Mouse (Mus musculus) left cerebral cortex, postnatal 36 days (tissue): ENCODE data around the gene Yeats4. TPM values are rescaled to one million over a fixed set of nuclear protein-coding genes. Genes with fewer than 3 reads are reported as not detected.

ENCODE experiments used
- DNase-seq, 2 experiments: peaks; one replicate each; pipeline ENCODE4 v3.0.0; 2021 to 2022; ENCODE audit warnings: low spot score in 2 of 2, mixed read lengths in 1 of 2
- intact Hi-C: fragments of 180-260 bp; cut with DNase I; formaldehyde crosslinking; loops from one replicate; pipeline ENCODE4 v1.15.1; 2025
- total RNA-seq, 2 experiments: library from RNA; stranded (reverse); gene quantifications; 2 replicates each; pipeline ENCODE4 v1.2.3; 2021

Yeats4 gene
- total RNA-seq, 2 experiments from 2014 or later: 50.7 to 54.0 TPM

- intact Hi-C loops: loop anchor here (5.0 kb wide), 1 partner anchor 59 kb away; the partner anchor contains the start of gene Frs2
- no peak for DNase-seq
These were observed 18.2 kb downstream of the Yeats4 start for GRCm38 (mm10) chr10:117206070-117206469.

- DNase-seq: no peak
- intact Hi-C loops: no loop called here
These were observed 20.7 kb downstream of the Yeats4 start for GRCm38 (mm10) chr10:117203558-117203981.

GRCm38 (mm10) chr10:117202981-117203557 lies 21.2 kb downstream of the Yeats4 start:
- no peak for DNase-seq
- intact Hi-C loops: no loop called here

- no peak for DNase-seq
- intact Hi-C loops: no loop called here
These were observed 24.6 kb downstream of the Yeats4 start for GRCm38 (mm10) chr10:117199701-117200100.

- intact Hi-C loops: no loop called here
- DNase-seq: no peak
These were observed 27.6 kb downstream of the Yeats4 start for GRCm38 (mm10) chr10:117196696-117197095.

- no peak for DNase-seq
- intact Hi-C loops: no loop called here
These were observed 28.6 kb downstream of the Yeats4 start for GRCm38 (mm10) chr10:117195748-117196147.

GRCm38 (mm10) chr10:117195005-117195404 lies 29.3 kb downstream of the Yeats4 start:
- intact Hi-C loops: no loop called here
- DNase-seq: no peak

GRCm38 (mm10) chr10:117193364-117193763 lies 30.9 kb downstream of the Yeats4 start:
- intact Hi-C loops: no loop called here
- DNase-seq: no peak

GRCm38 (mm10) chr10:117185399-117186089 lies 38.8 kb downstream of the Yeats4 start:
- no peak for DNase-seq
- intact Hi-C loops: no loop called here

GRCm38 (mm10) chr10:117181098-117181497 lies 43.2 kb downstream of the Yeats4 start:
- DNase-seq: no peak
- intact Hi-C loops: no loop called here

- intact Hi-C loops: no loop called here
These were observed 49.7 kb downstream of the Yeats4 start for GRCm38 (mm10) chr10:117174645-117175044.

GRCm38 (mm10) chr10:117173566-117174438 lies 50.5 kb downstream of the Yeats4 start:
- intact Hi-C loops: no loop called here
- no peak for DNase-seq

More at GRCm38 (mm10) chr10:117174645-117175044, 49.7 kb downstream of the Yeats4 start:
- no peak for DNase-seq

GRCm38 (mm10) chr10:117173111-117173510 lies 51.2 kb downstream of the Yeats4 start:
- no peak for DNase-seq
- intact Hi-C loops: no loop called here

- no peak for DNase-seq
- intact Hi-C loops: no loop called here
These were observed 52.2 kb downstream of the Yeats4 start for GRCm38 (mm10) chr10:117172069-117172468.

GRCm38 (mm10) chr10:117166785-117167425 lies 57.4 kb downstream of the Yeats4 start:
- intact Hi-C loops: no loop called here
- no peak for DNase-seq

Other genes with a start within 250 kb of the Yeats4 start
- gene Best3, start 238.2 kb downstream of the Yeats4 start, total RNA-seq: under 1 TPM; 0.12 to 0.27 TPM
- not detected for gene Lrrc10, start 179.2 kb downstream of the Yeats4 start, total RNA-seq
- 100 to 1,000 TPM; 155 to 156 TPM for gene Cct2, start 160.7 kb downstream of the Yeats4 start, total RNA-seq
- 10 to 100 TPM; 33.2 to 35.6 TPM for gene Frs2, start 76.0 kb downstream of the Yeats4 start, total RNA-seq
- not detected for gene 9530003J23Rik, start 14.2 kb upstream of the Yeats4 start, total RNA-seq
- 10 to 100 TPM; 12.1 to 14.4 TPM for gene Lyz2, start 57.8 kb upstream of the Yeats4 start, total RNA-seq
- 1 to 10 TPM; 1.5 to 1.7 TPM for gene Lyz1, start 68.4 kb upstream of the Yeats4 start, total RNA-seq
- gene Cpsf6, start 155.5 kb upstream of the Yeats4 start, total RNA-seq: 100 to 1,000 TPM in 1 of 2 experiments, 10 to 100 TPM in 1; 94.5 to 120 TPM